Mouse (Mus musculus): ENCODE measurements around the gene Olfr266.

Olfr266 gene

GRCm38 (mm10) chr3:106826187-106826586 lies at the start of gene Olfr266:
TSS of gene Olfr266 (minus strand) at chr3:106826287.
- DNase-seq, result no peak

GRCm38 (mm10) chr3:106875626-106876025 lies 49.5 kb upstream of the Olfr266 start:
- DNase-seq, result no peak

DNA sequence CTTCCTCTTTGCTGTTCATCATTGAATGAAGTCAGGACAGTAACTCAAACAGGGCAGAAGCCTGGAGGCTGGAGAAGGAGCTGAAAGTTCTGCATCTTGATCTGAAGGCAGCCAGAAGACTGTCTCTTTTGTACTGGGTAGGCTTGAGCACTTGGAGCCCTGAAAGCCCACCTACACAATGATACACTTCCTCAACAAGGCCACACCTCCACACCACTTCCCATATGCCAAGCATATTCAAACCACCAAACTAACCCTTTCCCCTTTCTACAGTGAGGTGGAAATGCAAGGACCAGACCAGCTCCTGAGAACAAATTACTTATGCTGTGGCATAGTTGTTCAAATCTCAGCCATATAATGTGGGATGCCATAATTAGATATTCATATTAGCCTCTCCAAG lies 46.8 kb upstream of the Olfr266 start:
- DNase-seq, result no peak

- no peak for DNase-seq
Observed at GRCm38 (mm10) chr3:106832107-106832506, 6.0 kb upstream of the Olfr266 start.

- DNase-seq, result no peak
Observed at GRCm38 (mm10) chr3:106817676-106818075, 8.4 kb downstream of the Olfr266 start.

- no peak for DNase-seq
Observed at GRCm38 (mm10) chr3:106808972-106809695, 17.0 kb downstream of the Olfr266 start.

GRCm38 (mm10) chr3:106798079-106798478 lies 28.0 kb downstream of the Olfr266 start:
- DNase-seq, result no peak

DNA sequence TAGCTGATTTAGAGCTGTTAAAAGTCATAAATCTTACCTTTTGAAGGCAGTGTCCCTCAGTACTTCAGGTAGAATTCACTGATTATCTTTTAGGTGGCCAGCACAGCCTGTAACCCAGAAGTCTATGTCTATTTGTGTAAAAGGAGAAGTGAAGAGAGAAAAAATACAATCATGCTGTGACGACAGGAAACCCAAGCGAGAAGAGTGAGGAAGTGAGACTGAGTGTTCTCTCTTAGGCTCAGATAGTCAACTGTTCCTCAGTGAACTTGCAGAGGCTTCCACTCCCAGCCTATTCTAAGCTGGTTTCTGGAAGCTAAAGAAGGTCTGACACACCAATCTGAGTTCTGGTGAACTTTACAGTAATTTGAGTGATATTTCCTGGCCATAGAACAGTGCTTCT lies 36.2 kb downstream of the Olfr266 start, which contains the start of gene Cd53:
Cd53 (minus strand) TSS at position 220 of the 400 bp plus-strand sequence.
- no peak for DNase-seq

DNA sequence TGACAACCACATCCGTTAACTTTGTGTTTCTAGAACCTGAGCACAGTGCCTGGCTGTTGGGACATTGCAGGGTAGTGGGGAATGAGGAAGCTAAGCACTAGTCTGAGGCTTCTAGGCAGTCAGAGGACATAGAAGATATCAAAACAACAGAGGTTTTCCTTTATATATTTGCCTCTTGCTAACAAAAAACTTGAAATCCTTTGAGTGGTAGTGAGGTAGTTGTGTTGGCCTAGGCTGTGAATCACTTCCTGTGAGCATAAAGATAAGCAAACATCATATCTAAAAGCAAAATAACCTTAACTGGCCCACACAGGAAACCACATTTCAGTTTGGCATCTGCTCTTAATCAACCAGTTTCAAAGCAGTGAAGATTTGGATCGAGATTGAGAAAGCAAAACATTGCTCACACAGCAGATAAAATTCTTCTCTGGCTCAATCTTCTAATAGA lies 37.6 kb downstream of the Olfr266 start:
- DNase-seq, result no peak

GRCm38 (mm10) chr3:106787972-106788371 lies 38.1 kb downstream of the Olfr266 start:
- DNase-seq, result no peak

- no peak for DNase-seq
Observed at GRCm38 (mm10) chr3:106785130-106785529, 41.0 kb downstream of the Olfr266 start.

- DNase-seq, result no peak
Observed at GRCm38 (mm10) chr3:106771834-106772233, 54.3 kb downstream of the Olfr266 start.

Data from embryo, embryonic 11 days (tissue).